Mouse (Mus musculus) liver, embryonic 14.5 days (tissue): ENCODE data around the gene Dtx4.

ENCODE experiments used
- CTCF ChIP-seq: IDR thresholded peaks from 2 replicates; pipeline ENCODE4 v1.5.1; 2016; ENCODE audit warnings: antibody characterized with exemption, low read depth, control low read depth
- EP300 ChIP-seq: IDR thresholded peaks from 2 replicates; pipeline ENCODE4 v1.6.1; 2016; ENCODE audit warnings: antibody characterized with exemption, low read depth

DNA sequence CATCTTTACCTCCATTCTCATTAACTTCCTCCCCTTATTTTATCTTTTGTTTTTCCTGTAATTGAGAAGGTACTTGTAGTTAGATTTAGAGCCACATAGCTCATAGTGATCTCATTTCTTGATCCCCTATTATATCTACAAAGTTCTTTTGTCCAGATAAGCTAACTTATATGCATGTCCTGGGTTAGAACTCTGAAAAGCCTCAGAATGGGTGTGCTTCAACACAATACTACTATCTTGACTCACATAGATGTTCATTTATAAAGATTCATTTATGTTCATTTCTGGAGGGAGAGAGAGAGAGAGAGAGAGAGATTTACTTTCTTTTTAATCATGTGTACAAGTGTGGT, 17.3 kb upstream of the Dtx4 start:
- TF ChIP-seq CTCF = no peak
- TF ChIP-seq EP300 = no peak
